Mouse (Mus musculus) small intestine, adult 2 months (tissue): ENCODE data around the gene Olfr666.

ENCODE experiments used
- CTCF ChIP-seq: fragments of 200-500 bp; IDR thresholded peaks from 2 replicates; pipeline ENCODE4 v1.5.1; 2012; ENCODE audit warnings: low read depth, mild to moderate bottlenecking, control low read depth, inconsistent platforms, low read length, moderate library complexity, mixed read lengths; ENCODE audit not compliant: insufficient replicate concordance, insufficient read length; ENCODE audit errors: extremely low read depth
- POLR2A ChIP-seq: fragments of 200-500 bp; IDR thresholded peaks from 2 replicates; pipeline ENCODE4 v1.6.1; 2012; ENCODE audit warnings: low read depth, mild to moderate bottlenecking, control low read depth, inconsistent platforms, low read length, moderate library complexity

- TF ChIP-seq CTCF (no peak), POLR2A (no peak)
These were observed 38.1 kb downstream of the Olfr666 start for GRCm38 (mm10) chr7:104857683-104858082.
